Mouse (Mus musculus) liver, postnatal 0 days (tissue): ENCODE measurements around the gene Cyb5d1. TPM values are rescaled to one million over a fixed set of nuclear protein-coding genes. Genes with fewer than 3 reads are reported as not detected.

Source experiments
- ATAC-seq: fragments of 200-750 bp; cut with Nextera tagmentation; 2 replicates; pipeline ENCODE4 v1.8.0; 2017; ENCODE audit warnings: mild to moderate bottlenecking, moderate library complexity
- DNase-seq: peaks from one replicate; pipeline ENCODE4 v3.0.0-alpha.2; 2016
- H3K27ac ChIP-seq: fragments of 300-500 bp; sonication (generic); 2 replicates; pipeline ENCODE4 v1.5.1; 2014; ENCODE audit warnings: antibody characterized with exemption, moderate library complexity, mild to moderate bottlenecking, low read depth
- H3K27me3 ChIP-seq: fragments of 300-500 bp; sonication (generic); 2 replicates; pipeline ENCODE4 v1.6.1; 2014; ENCODE audit warnings: low read length, control low read depth, mixed read lengths; ENCODE audit not compliant: insufficient read depth
- H3K36me3 ChIP-seq: fragments of 300-500 bp; sonication (generic); replicated peaks from 2 replicates; pipeline ENCODE4 v1.6.1; 2014; ENCODE audit warnings: mild to moderate bottlenecking, control low read depth, low read length, moderate library complexity, mixed read lengths; ENCODE audit not compliant: insufficient read depth
- H3K4me1 ChIP-seq: fragments of 300-500 bp; sonication (generic); 2 replicates; pipeline ENCODE4 v1.6.1; 2014; ENCODE audit warnings: antibody characterized with exemption, mild to moderate bottlenecking, control low read depth; ENCODE audit not compliant: insufficient read depth
- H3K4me2 ChIP-seq: fragments of 300-500 bp; sonication (generic); 2 replicates; pipeline ENCODE4 v1.6.1; 2014; ENCODE audit warnings: low read depth, mild to moderate bottlenecking, low read length, moderate library complexity, mixed read lengths
- H3K4me3 ChIP-seq: fragments of 300-500 bp; sonication (generic); 2 replicates; pipeline ENCODE4 v1.5.1; 2014; ENCODE audit warnings: low read depth, low read length
- H3K9ac ChIP-seq: fragments of 300-500 bp; sonication (generic); replicated peaks from 2 replicates; pipeline ENCODE4 v1.6.1; 2014; ENCODE audit warnings: mild to moderate bottlenecking, moderate library complexity
- H3K9me3 ChIP-seq: fragments of 300-500 bp; sonication (generic); 2 replicates; pipeline ENCODE4 v1.6.1; 2016; ENCODE audit warnings: mild to moderate bottlenecking, control low read depth, low read length, mixed read lengths
- CTCF ChIP-seq: sonication (generic); IDR thresholded peaks from 2 replicates; pipeline ENCODE4 v1.5.1; 2016; ENCODE audit warnings: antibody characterized with exemption, low read depth
- EP300 ChIP-seq: IDR thresholded peaks from 2 replicates; pipeline ENCODE4 v1.6.1; 2016; ENCODE audit warnings: antibody characterized with exemption, low read depth, mild to moderate bottlenecking
- WGBS: fragments of 180-500 bp; shearing (Covaris S2); extraction: QIAGEN DNeasy Blood & Tissue Kit; methylation state at CpG from one replicate; pipeline ENCODE4 v1.1.7; 2014; ENCODE audit not compliant: insufficient replicate concordance; 5-methylcytosine and 5-hydroxymethylcytosine counted together
- polyA plus RNA-seq: library from polyadenylated mRNA; unstranded; fragments of >200 nt; fragmentation: Nextera tagmentation; extraction: Ambion mirVana; gene quantifications from 2 replicates; pipeline ENCODE4 v1.2.1, GENCODE M21; 2015

The Cyb5d1 gene
- polyA plus RNA-seq, 1 experiment from 2014 or later, result 5.4 TPM

DNA sequence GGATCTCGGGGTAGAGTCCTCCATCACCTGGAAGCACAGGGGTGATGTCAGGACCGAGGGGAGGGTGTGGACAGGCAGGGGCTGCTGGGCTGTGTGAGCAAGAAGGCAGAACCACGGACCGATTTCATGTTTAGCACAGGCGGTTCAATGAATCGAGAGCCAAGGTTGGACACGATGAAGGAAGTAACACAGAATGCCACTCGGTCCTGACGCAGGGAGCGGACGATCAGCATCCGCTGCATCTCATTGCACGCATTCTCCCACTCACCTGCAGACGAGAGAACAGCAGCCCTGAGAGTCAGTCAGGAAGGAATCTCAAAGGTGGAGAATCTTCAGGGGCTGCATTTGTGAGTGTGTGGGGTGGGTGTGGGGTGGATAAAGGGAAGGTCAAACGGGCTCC is 35.2 kb upstream of the Cyb5d1 start:
- no peak for ATAC-seq

DNA sequence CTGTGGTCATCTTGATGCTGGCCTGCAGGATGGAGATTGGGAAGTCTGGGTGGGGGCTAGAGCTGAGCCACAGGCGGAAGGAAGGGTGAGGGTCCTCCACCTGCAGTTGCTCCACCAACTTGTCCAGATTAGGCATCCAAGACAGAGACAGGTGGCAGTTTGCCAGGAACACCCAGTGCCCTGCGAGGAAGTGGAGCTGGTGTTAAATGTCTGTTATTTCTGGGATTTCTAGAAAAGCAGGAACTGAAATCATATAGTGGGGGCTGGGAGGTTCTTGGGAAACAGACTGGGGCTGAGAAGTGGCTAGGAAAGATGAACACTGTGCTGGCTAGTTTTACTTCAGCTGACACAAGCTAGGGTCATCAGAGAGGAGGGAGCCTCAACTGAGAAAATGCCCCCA is 33.9 kb upstream of the Cyb5d1 start:
- Histone ChIP-seq H3K4me3 (no peak overlapping the region), H3K4me2 (no peak overlapping the region), H3K36me3 (no peaks in the 10 kb centered on the region), H3K9me3 (no peaks in the 10 kb centered on the region), H3K9ac (no peak overlapping the region), H3K27ac (no peak overlapping the region), H3K27me3 (no peaks in the 10 kb centered on the region), H3K4me1 (no peaks in the 10 kb centered on the region)
- WGBS, result 23% methylated on average over 2 of the region's 2 CpGs
- DNase-seq (no peak), ATAC-seq (no peak; the same call in 1 of the 2 replicates)
- TF ChIP-seq EP300, result no peak
- no peak for TF ChIP-seq CTCF

More for the DNA sequence above, 35.2 kb upstream of the Cyb5d1 start:
- Histone ChIP-seq H3K36me3 (no peaks in the 10 kb centered on the region), H3K27me3 (no peaks in the 10 kb centered on the region), H3K4me2 (no peak overlapping the region), H3K4me1 (no peaks in the 10 kb centered on the region), H3K9me3 (no peaks in the 10 kb centered on the region), H3K27ac (no peak overlapping the region), H3K9ac (no peak overlapping the region), H3K4me3 (no peak overlapping the region)
- no peak for TF ChIP-seq EP300
- no peak for TF ChIP-seq CTCF
- 87% methylated on average over 15 of the region's 15 CpGs for WGBS
- DNase-seq, result no peak

DNA sequence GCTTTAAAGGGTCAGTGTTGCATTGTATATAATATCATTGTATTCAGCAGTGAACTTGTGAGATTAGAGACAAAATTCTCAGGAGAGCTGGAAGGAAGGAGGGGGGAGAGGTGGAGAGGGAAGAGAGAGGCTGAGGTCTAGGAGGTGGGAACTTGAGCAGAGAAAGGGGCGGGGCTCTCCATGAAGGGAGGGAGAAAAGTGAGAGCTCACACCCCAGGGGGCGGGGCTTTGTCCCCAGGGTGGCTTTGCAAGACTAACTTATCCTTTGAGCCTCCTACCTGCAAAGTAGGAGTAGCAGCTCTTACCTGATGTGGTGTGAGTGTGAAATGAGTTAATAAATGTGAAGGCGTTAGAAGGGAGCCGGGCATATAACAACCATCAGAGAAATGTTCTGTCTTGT is 33.3 kb upstream of the Cyb5d1 start:
- peak; percentile 76 for DNase-seq
- ATAC-seq, result peak; percentile 42; the same call in 1 of the 2 replicates
- WGBS, result 27% methylated on average over 4 of the region's 4 CpGs
- no peak for TF ChIP-seq CTCF
- TF ChIP-seq EP300, result no peak
- Histone ChIP-seq H3K9ac (no peak overlapping the region), H3K27me3 (no peaks in the 10 kb centered on the region), H3K4me3 (no peak overlapping the region), H3K9me3 (no peaks in the 10 kb centered on the region), H3K4me2 (no peak overlapping the region), H3K27ac (no peak overlapping the region), H3K4me1 (no peaks in the 10 kb centered on the region), H3K36me3 (no peaks in the 10 kb centered on the region)

DNA sequence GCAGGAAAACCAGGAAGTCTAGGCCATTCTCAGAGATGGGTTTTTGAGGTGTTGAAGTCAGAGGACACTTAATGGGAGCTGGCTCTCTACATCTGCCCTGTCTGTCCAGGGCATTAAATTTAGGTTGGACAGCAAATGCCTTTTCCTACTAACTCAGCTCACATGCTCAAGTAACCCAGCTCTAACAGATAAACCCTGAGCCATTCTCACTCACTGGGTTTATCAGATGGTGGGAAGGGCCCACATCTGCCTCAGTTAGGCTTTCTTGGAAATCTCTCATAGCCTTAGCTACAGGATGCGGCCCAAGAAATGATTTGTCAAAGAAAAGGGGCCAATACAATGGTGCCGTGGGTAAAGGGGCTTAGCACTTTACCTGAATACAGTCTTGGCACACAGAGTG is 30.8 kb upstream of the Cyb5d1 start:
- H3K4me1 ChIP-seq, result no peaks in the 10 kb centered on the region
- TF ChIP-seq CTCF (no peak), EP300 (no peak)
- DNase-seq, result no peak
- H3K4me3 ChIP-seq, result no peak overlapping the region
- no peak for ATAC-seq
- H3K4me2 ChIP-seq, result no peak overlapping the region
- peaks cover 15% of the 10 kb centered on the region for H3K27me3 ChIP-seq
- H3K9me3 ChIP-seq, result no peaks in the 10 kb centered on the region
- H3K36me3 ChIP-seq, result no peaks in the 10 kb centered on the region
- no peak overlapping the region for H3K27ac ChIP-seq
- H3K9ac ChIP-seq, result no peak overlapping the region
- WGBS, result 60% methylated on average over 2 of the region's 2 CpGs

DNA sequence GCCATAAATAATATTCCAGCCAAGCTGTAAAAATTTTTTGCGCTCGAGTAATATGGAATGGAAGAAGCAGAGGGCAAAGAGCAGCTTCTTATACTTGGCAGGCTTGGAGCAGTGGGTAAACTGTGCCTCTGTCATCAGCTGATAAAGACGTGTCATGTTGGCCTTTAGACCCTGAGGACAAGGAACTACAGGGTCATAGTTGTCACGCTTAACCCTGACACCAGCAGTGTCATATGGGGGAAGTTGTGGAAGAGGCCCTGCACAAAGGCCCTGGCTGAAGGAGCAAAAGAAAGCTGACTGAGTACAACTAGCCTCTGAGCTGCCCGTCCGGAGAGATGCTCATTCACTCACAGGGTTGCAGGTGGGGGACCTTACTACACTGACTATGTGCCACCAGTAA is 28.5 kb upstream of the Cyb5d1 start:
- ATAC-seq (peak; percentile 6; the same call in 1 of the 2 replicates), DNase-seq (no peak)
- Histone ChIP-seq H3K4me1 (peaks cover 19% of the 10 kb centered on the region), H3K9ac (no peak overlapping the region), H3K27me3 (peaks cover 20% of the 10 kb centered on the region), H3K4me2 (no peak overlapping the region), H3K4me3 (no peak overlapping the region), H3K9me3 (no peaks in the 10 kb centered on the region), H3K36me3 (no peaks in the 10 kb centered on the region), H3K27ac (no peak overlapping the region)
- WGBS, result 28% methylated on average over 6 of the region's 6 CpGs
- TF ChIP-seq EP300, result no peak
- no peak for TF ChIP-seq CTCF

DNA sequence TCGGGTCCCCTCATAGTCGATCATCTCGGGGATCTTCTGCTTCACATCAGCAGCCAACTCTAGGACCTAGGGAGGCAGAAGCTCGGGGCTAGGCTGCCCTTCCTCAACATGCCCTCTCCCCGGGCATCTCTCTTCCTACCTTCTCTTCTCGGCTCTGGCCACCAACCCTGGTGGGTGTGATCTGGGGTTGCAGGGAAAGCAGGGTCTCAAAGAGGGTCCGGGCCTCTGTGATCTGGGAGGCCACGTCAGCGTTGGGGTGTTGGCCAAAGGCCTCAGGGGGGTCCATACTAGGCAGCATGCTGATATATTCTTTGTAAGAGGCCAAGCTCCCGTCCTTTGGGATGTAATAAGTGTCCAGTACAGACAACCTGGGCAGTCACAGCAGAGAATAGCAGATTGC is 27.4 kb upstream of the Cyb5d1 start:
- Histone ChIP-seq H3K9me3 (no peaks in the 10 kb centered on the region), H3K36me3 (no peaks in the 10 kb centered on the region)
- WGBS, result 86% methylated on average over 10 of the region's 10 CpGs

More for the DNA sequence above, 27.4 kb upstream of the Cyb5d1 start:
- no peak overlapping the region for H3K4me2 ChIP-seq
- no peak overlapping the region for H3K9ac ChIP-seq
- peaks cover 27% of the 10 kb centered on the region for H3K4me1 ChIP-seq
- peaks cover 20% of the 10 kb centered on the region for H3K27me3 ChIP-seq
- TF ChIP-seq CTCF (no peak), EP300 (no peak)
- ATAC-seq (no peak), DNase-seq (no peak)
- H3K4me3 ChIP-seq, result no peak overlapping the region
- H3K27ac ChIP-seq, result no peak overlapping the region
